Mouse (Mus musculus) embryonic stem cell, embryonic (primary cell): ENCODE data around the gene 1700069L16Rik.

ENCODE experiments used
- CTCF ChIA-PET, 4 experiments: fragments of 300-600 bp in 2 of 4; fragments of 350-600 bp in 2 of 4; sonication (Branson Sonifier 250); formaldehyde crosslinking; loops; one replicate each; lab custom pipeline; 2022; ENCODE audit warnings: inconsistent platforms in 2 of 4; lab: Charles Lee
- POLR2A ChIA-PET, 4 experiments: fragments of 300-600 bp in 2 of 4; fragments of 350-600 bp in 2 of 4; sonication (Branson Sonifier 250); formaldehyde crosslinking; loops; one replicate each; lab custom pipeline; 2022; ENCODE audit warnings: antibody characterized with exemption in 4 of 4, inconsistent platforms in 1 of 4; lab: Charles Lee

1700069L16Rik gene

GRCm38 (mm10) chr5:113724446-113724845, at the start of gene 1700069L16Rik:
Gene 1700069L16Rik, minus strand, starts transcription at chr5:113724772.
- POLR2A ChIA-PET: interaction anchor here (0.5 to 4.1 kb wide), 49 partner anchors 11 to 774 kb away, joined by 3 to 53 read pairs (median 4); partner anchors contain the start of gene Ficd (in 1 of the 4)
- CTCF ChIA-PET: interaction anchor here (0.5 to 3.2 kb wide), 109 partner anchors 8 to 725 kb away, joined by 3 to 66 read pairs (median 4); partner anchors contain the start of genes Ficd (in 2 of the 4), Tmem211 (in 2 of the 4) and Sgsm1 (in 1 of the 4)

- POLR2A ChIA-PET: interaction anchor here (0.5 to 4.7 kb wide), 50 partner anchors 9 to 493 kb away, joined by 3 to 37 read pairs (median 4); partner anchors contain the start of gene Ficd (in 2 of the 4)
- CTCF ChIA-PET: interaction anchor here (0.5 to 6.7 kb wide), 62 partner anchors 8 to 1283 kb away, joined by 3 to 113 read pairs (median 4); partner anchors contain the start of genes Tmem119 (in 2 of the 4), Coro1c (in 1 of the 4), Tmem211 (in 1 of the 4) and Wscd2 (in 1 of the 4)
These were observed 49.1 kb upstream of the 1700069L16Rik start for GRCm38 (mm10) chr5:113773664-113774063.

- POLR2A ChIA-PET: interaction anchor here (0.5 to 4.7 kb wide), 74 partner anchors 9 to 546 kb away, joined by 3 to 37 read pairs (median 4); partner anchors contain the start of genes Ficd (in 2 of the 4), Coro1c (in 1 of the 4), Tmem119 (in 1 of the 4) and Tmem211 (in 1 of the 4)
- CTCF ChIA-PET: interaction anchor here (0.5 to 6.7 kb wide), 68 partner anchors 9 to 1677 kb away, joined by 3 to 113 read pairs (median 4); partner anchors contain the start of genes Tmem119 (in 2 of the 4), Coro1c (in 1 of the 4), Tmem211 (in 1 of the 4) and Wscd2 (in 1 of the 4)
These were observed 48.4 kb upstream of the 1700069L16Rik start for GRCm38 (mm10) chr5:113772905-113773519.

- POLR2A ChIA-PET: interaction anchor here (0.6 to 4.7 kb wide), 61 partner anchors 8 to 824 kb away, joined by 3 to 37 read pairs (median 4); partner anchors contain the start of genes Ficd (in 2 of the 4), Coro1c (in 1 of the 4), Tmem119 (in 1 of the 4) and Tmem211 (in 1 of the 4)
- CTCF ChIA-PET: interaction anchor here (0.5 to 6.7 kb wide), 34 partner anchors 9 to 1678 kb away, joined by 3 to 113 read pairs (median 4); partner anchors contain the start of genes Coro1c (in 1 of the 4) and Wscd2 (in 1 of the 4)
These were observed 47.9 kb upstream of the 1700069L16Rik start, which contains the start of the genes Sart3 and Iscu for GRCm38 (mm10) chr5:113772450-113772895. Gene Sart3, minus strand, starts transcription at chr5:113772510. Gene Iscu, plus strand, starts transcription at chr5:113772748.

- POLR2A ChIA-PET: interaction anchor here (0.6 to 4.7 kb wide), 42 partner anchors 8 to 825 kb away, joined by 3 to 37 read pairs (median 4); partner anchors contain the start of genes Ficd (in 2 of the 4), Coro1c (in 1 of the 4) and Tmem119 (in 1 of the 4)
- CTCF ChIA-PET: interaction anchor here (0.6 to 6.7 kb wide), 8 partner anchors 24 to 305 kb away, joined by 3 to 113 read pairs (median 9); partner anchors contain the start of gene 1700069L16Rik (in 1 of the 4)
These were observed 46.9 kb upstream of the 1700069L16Rik start for GRCm38 (mm10) chr5:113771213-113772162.

GRCm38 (mm10) chr5:113768806-113769205, 44.2 kb upstream of the 1700069L16Rik start:
- CTCF ChIA-PET: interaction anchor here in 1 of 4 experiments (0.6 kb wide), 1 partner anchor 297 kb away, joined by 6 read pairs; no protein-coding TSS in a partner anchor
- POLR2A ChIA-PET: interaction anchor here in 2 of 4 experiments (0.8 to 1.6 kb wide), 3 partner anchors 30 to 348 kb away, joined by 3 read pairs; no protein-coding TSS in a partner anchor

DNA sequence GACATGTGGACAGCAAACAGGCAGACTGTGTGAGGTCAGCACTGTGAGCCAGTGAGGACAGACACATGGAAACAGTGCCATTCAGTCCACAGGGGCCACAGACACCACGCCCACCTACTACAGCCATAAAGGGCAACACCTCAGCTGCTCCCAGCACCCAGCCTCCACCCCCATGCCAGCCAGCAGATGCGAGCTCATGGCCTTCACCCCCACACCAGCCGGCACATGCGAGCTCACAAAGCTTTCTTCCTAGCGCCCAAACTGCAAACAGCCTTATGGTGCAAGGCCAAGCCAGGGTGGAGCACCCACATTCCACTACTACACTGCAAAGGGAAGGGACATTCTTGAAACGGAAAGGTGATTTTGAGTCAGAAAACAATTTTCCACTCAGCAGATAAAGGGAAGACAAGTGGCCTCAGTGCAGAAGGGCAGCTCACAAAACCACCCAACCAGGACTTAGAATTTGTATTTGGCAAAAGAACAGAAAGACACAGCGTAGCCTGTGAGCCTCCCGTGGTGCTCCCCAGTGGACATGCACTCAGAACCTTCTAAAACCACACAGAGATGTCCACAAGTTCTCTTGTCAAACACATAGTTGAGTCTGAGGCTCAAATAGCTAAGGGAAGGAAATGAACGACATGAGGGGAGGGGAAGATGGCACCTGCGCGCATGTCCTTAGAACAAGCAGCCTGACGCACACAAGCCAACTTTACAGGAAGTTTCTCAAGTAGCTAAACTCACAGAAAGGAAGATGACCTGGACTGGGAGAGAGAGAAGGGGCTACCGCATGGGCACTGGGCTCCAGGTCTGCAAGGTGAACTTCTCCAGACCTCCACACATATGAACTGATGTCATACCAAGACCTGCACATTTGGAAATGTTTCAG, 41.3 kb upstream of the 1700069L16Rik start:
- POLR2A ChIA-PET: interaction anchor here in 1 of 4 experiments (0.9 to 1.6 kb wide), 4 partner anchors 16 to 28 kb away, joined by 3 to 5 read pairs (median 4); no protein-coding TSS in a partner anchor
- CTCF ChIA-PET: interaction anchor here in 1 of 4 experiments (0.6 kb wide), 1 partner anchor 592 kb away, joined by 3 read pairs; no protein-coding TSS in a partner anchor

DNA sequence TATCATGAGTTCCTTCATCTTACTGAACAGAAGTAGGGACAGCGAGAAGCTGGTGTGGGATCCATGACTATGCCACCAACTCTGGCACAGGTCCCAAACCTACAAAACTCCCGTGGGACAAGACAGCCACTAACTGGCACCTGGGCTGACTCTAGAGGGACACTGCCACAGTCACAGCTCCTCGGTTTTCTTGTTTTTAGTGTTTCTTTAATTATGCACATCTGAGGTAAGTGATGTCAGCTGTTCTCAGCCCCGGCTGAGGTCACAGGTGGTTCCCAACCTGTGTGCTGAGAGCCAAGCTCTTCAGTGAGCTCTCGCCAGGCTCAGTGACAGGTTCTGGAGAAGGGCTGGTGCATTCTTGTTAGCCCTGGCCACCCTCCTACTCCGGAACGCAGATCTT, 39.9 kb upstream of the 1700069L16Rik start:
- CTCF ChIA-PET: interaction anchor here in 3 of 4 experiments (0.6 to 2.9 kb wide), 9 partner anchors 9 to 590 kb away, joined by 3 to 10 read pairs (median 4); partner anchors contain the start of genes 1700069L16Rik (in 1 of the 3), Iscu (in 1 of the 3) and Sart3 (in 1 of the 3)
- POLR2A ChIA-PET: interaction anchor here in 3 of 4 experiments (0.5 to 3.4 kb wide), 17 partner anchors 8 to 441 kb away, joined by 3 to 30 read pairs (median 4); partner anchors contain the start of genes Iscu (in 2 of the 3), Sart3 (in 2 of the 3), Ficd (in 1 of the 3) and Tmem119 (in 1 of the 3)

GRCm38 (mm10) chr5:113761585-113761984, 37.0 kb upstream of the 1700069L16Rik start:
- ChIA-PET CTCF (interaction anchor here in 2 of 4 experiments (1.0 to 2.9 kb wide), 4 partner anchors 12 to 26 kb away, joined by 3 to 10 read pairs (median 4); partner anchors contain the start of genes Ficd (in 1 of the 2), Iscu (in 1 of the 2) and Sart3 (in 1 of the 2)), POLR2A (interaction anchor here in 2 of 4 experiments (1.3 to 3.4 kb wide), 3 partner anchors 10 to 12 kb away, joined by 3 to 30 read pairs (median 6); partner anchors contain the start of genes Iscu (in 1 of the 2) and Sart3 (in 1 of the 2))

- ChIA-PET POLR2A (interaction anchor here in 2 of 4 experiments (0.7 to 2.4 kb wide), 7 partner anchors 8 to 190 kb away, joined by 3 to 11 read pairs (median 3); partner anchors contain the start of genes Iscu (in 1 of the 2) and Sart3 (in 1 of the 2)), CTCF (interaction anchor here in 1 of 4 experiments (0.7 kb wide), 1 partner anchor 375 kb away, joined by 3 read pairs; no protein-coding TSS in a partner anchor)
These were observed 30.9 kb upstream of the 1700069L16Rik start for GRCm38 (mm10) chr5:113755347-113756030.

GRCm38 (mm10) chr5:113751521-113752157, 27.1 kb upstream of the 1700069L16Rik start:
- ChIA-PET CTCF (interaction anchor here in 3 of 4 experiments (0.6 to 1.4 kb wide), 5 partner anchors 22 to 390 kb away, joined by 3 to 6 read pairs (median 4); partner anchors contain the start of gene 1700069L16Rik (in 1 of the 3)), POLR2A (interaction anchor here in 2 of 4 experiments (0.9 to 2.7 kb wide), 8 partner anchors 9 to 165 kb away, joined by 3 to 7 read pairs (median 4); partner anchors contain the start of gene Ficd (in 1 of the 2))

- CTCF ChIA-PET: interaction anchor here in 3 of 4 experiments (0.7 to 1.6 kb wide), 6 partner anchors 18 to 435 kb away, joined by 3 to 4 read pairs (median 3); no protein-coding TSS in a partner anchor
These were observed 24.2 kb upstream of the 1700069L16Rik start for GRCm38 (mm10) chr5:113748556-113749331.

GRCm38 (mm10) chr5:113747629-113748028, 23.1 kb upstream of the 1700069L16Rik start:
- ChIA-PET CTCF (interaction anchor here (0.6 to 1.9 kb wide), 22 partner anchors 11 to 434 kb away, joined by 3 to 8 read pairs (median 3); partner anchors contain the start of gene Ficd (in 1 of the 4)), POLR2A (interaction anchor here in 3 of 4 experiments (0.6 to 3.8 kb wide), 12 partner anchors 8 to 434 kb away, joined by 3 to 27 read pairs (median 3); partner anchors contain the start of genes Ficd (in 2 of the 3) and Iscu (in 1 of the 3))

More at GRCm38 (mm10) chr5:113748556-113749331, 24.2 kb upstream of the 1700069L16Rik start:
- POLR2A ChIA-PET: interaction anchor here (0.5 to 3.8 kb wide), 13 partner anchors 9 to 441 kb away, joined by 3 to 27 read pairs (median 3); partner anchors contain the start of genes Sart3 (in 2 of the 4), Ficd (in 1 of the 4) and Iscu (in 1 of the 4)
